Comparison of ENCODE assay signal across 8 mouse cellular contexts in the genomic region with DNA sequence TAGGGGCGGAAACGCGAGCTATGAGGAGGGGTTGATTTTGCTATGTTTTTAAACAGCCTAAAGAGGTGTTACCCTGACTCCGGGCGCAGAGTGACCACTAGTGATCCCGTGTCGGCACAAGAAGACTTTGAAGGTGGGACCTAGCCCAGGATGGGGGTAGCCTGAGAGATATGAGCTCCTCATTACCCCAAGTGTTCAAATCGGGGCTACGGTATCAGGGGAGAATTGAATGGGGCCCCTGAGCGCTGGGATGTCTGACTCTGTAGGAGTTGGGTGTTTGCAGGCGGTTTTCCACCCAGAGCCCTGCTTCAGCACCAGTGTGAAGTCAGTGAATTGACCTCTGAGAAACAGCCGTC. TPM values are rescaled to one million over a fixed set of nuclear protein-coding genes. Genes with fewer than 3 reads are reported as not detected.
DNase-seq lines count a peak whose midpoint lies in the region; ATAC-seq and TF ChIP-seq lines count a peak whose summit lies in the region.

No protein-coding gene starts in this region.

- DNase-seq in heart, adult 2 months, result no peak
- no peak for DNase-seq in heart, postnatal 25 days (ENCODE audit: low spot score)
- DNase-seq in thymus, postnatal 0 days (ENCODE audit: low spot score), result peak; percentile 6
- no peak for DNase-seq in thymus, postnatal 4 days
- DNase-seq in liver, embryonic 13.5 days, result no peak
- DNase-seq in urinary bladder, postnatal 10 days (ENCODE audit: low spot score), result no peak
- DNase-seq in urinary bladder, postnatal 14 days (ENCODE audit: low spot score), result no peak
- DNase-seq in Muller cell, postnatal 12 days (ENCODE audit: inconsistent ontology term), result no peak

- H3K27me3 ChIP-seq in heart, adult 2 months (ENCODE audit: control insufficient read depth, insufficient read depth, low read length), result no peaks in the 10 kb centered on the region
- H3K27me3 ChIP-seq in liver, embryonic 13.5 days, result no peaks in the 10 kb centered on the region

- H3K27ac ChIP-seq in heart, adult 2 months, result peak overlapping the region; percentile 75
- no peak overlapping the region for H3K27ac ChIP-seq in liver, embryonic 13.5 days

- H3K4me1 ChIP-seq in heart, adult 2 months (ENCODE audit: control insufficient read depth, insufficient read depth, low read length), result no peaks in the 10 kb centered on the region
- peaks cover 33% of the 10 kb centered on the region for H3K4me1 ChIP-seq in liver, embryonic 13.5 days (replicated peaks)

- H3K36me3 ChIP-seq in heart, adult 2 months (ENCODE audit: control insufficient read depth, insufficient read depth, low read length), result no peaks in the 10 kb centered on the region
- no peaks in the 10 kb centered on the region for H3K36me3 ChIP-seq in liver, embryonic 13.5 days

- peak overlapping the region; percentile 47 for H3K9ac ChIP-seq in heart, adult 2 months (ENCODE audit: low read depth, low read length)
- H3K9ac ChIP-seq in liver, embryonic 13.5 days, result peak overlapping the region; percentile 62

- WGBS in heart, adult 2 months, result 26% methylated on average over 12 of the region's 12 CpGs
- WGBS in liver, embryonic 13.5 days (ENCODE audit: insufficient replicate concordance), result 34% methylated on average over 12 of the region's 12 CpGs

- peak overlapping the region; percentile 91 for H3K4me3 ChIP-seq in heart, adult 2 months
- H3K4me3 ChIP-seq in liver, embryonic 13.5 days (replicated peaks), result peak overlapping the region; percentile 74

- peak overlapping the region; percentile 96 for H3K4me2 ChIP-seq in liver, embryonic 13.5 days

- TF ChIP-seq EP300 in heart, adult 2 months (IDR thresholded peaks at IDR 0.05; ENCODE audit: insufficient read depth, low read depth, low read length), result no peak

- intact Hi-C loops in heart, adult 2 months (cut with DNase I), result loop anchor here (1.0 to 2.0 kb wide), 3 partner anchors 25 to 52 kb away; a partner anchor contains a TSS
- intact Hi-C loops in heart, postnatal 25 days (cut with DNase I), result loop anchor here (1.0 to 5.0 kb wide), 3 partner anchors 49 to 159 kb away; no protein-coding TSS in a partner anchor

- no peak for TF ChIP-seq CTCF in heart, adult 2 months (IDR thresholded peaks at IDR 0.05)

- no peaks in the 10 kb centered on the region for H3K79me2 ChIP-seq in heart, adult 2 months (replicated peaks; ENCODE audit: control insufficient read depth, insufficient read depth, low read length)

- ATAC-seq in liver, embryonic 13.5 days (ENCODE audit: low read depth), result no peak

- H3K9me3 ChIP-seq in liver, embryonic 13.5 days (replicated peaks), result no peaks in the 10 kb centered on the region

- TF ChIP-seq POLR2A in heart, adult 2 months (IDR thresholded peaks at IDR 0.05; ENCODE audit: insufficient read depth, low read depth, low read length), result no peak

RNA-seq across cellular contexts. Expression of a gene that starts 11.1 kb away (rescaled TPM):
- 1 to 10 TPM; 6.7 to 7.3 TPM for total RNA-seq in heart, adult 2 months (2021)
- polyA plus RNA-seq in heart, adult 2 months (2012; rRNA removed), result 13.7 and 15.9 TPM in 2 replicates
- total RNA-seq in heart, postnatal 25 days (2021), result 1 to 10 TPM; 5.8 to 6.6 TPM
- 9.4 and 10.1 TPM in 2 replicates for polyA plus RNA-seq in thymus, postnatal 0 days (2015; fragmentation: Nextera tagmentation; extraction: Ambion mirVana)
- 1.3 and 1.7 TPM in 2 replicates for polyA plus RNA-seq in liver, embryonic 13.5 days (2015; fragmentation: Nextera tagmentation; extraction: Ambion mirVana)

RNA-seq across cellular contexts. Expression of a gene that starts 25.1 kb away (rescaled TPM):
- total RNA-seq in heart, adult 2 months (2021), result under 1 TPM; 0.34 to 0.60 TPM
- polyA plus RNA-seq in heart, adult 2 months (2012; rRNA removed), result 1.4 and 1.5 TPM in 2 replicates
- 1 to 10 TPM; 1.2 to 1.5 TPM for total RNA-seq in heart, postnatal 25 days (2021)
- 9.8 and 12.2 TPM in 2 replicates for polyA plus RNA-seq in thymus, postnatal 0 days (2015; fragmentation: Nextera tagmentation; extraction: Ambion mirVana)
- polyA plus RNA-seq in liver, embryonic 13.5 days (2015; fragmentation: Nextera tagmentation; extraction: Ambion mirVana), result 0.57 and 0.74 TPM in 2 replicates

RNA-seq across cellular contexts. Expression of a gene that starts 26.2 kb away (rescaled TPM):
- total RNA-seq in heart, adult 2 months (2021), result 10 to 100 TPM in 1 of 2 experiments, 1 to 10 TPM in 1; 9.2 to 12.0 TPM
- 36.9 and 48.1 TPM in 2 replicates for polyA plus RNA-seq in heart, adult 2 months (2012; rRNA removed)
- total RNA-seq in heart, postnatal 25 days (2021), result 10 to 100 TPM in 1 of 2 experiments, 1 to 10 TPM in 1; 9.7 to 11.1 TPM
- polyA plus RNA-seq in thymus, postnatal 0 days (2015; fragmentation: Nextera tagmentation; extraction: Ambion mirVana), result 41.2 and 44.3 TPM in 2 replicates
- 8.3 and 12.3 TPM in 2 replicates for polyA plus RNA-seq in liver, embryonic 13.5 days (2015; fragmentation: Nextera tagmentation; extraction: Ambion mirVana)

RNA-seq across cellular contexts. Expression of a gene that starts 43.7 kb away (rescaled TPM):
- total RNA-seq in heart, adult 2 months (2021), result not detected
- polyA plus RNA-seq in heart, adult 2 months (2012; rRNA removed), result 15.3 TPM in 1 of 2 replicates, not detected in the other
- not detected for total RNA-seq in heart, postnatal 25 days (2021)
- polyA plus RNA-seq in thymus, postnatal 0 days (2015; fragmentation: Nextera tagmentation; extraction: Ambion mirVana), result not detected in 2 replicates
- polyA plus RNA-seq in liver, embryonic 13.5 days (2015; fragmentation: Nextera tagmentation; extraction: Ambion mirVana), result not detected in 2 replicates

RNA-seq across cellular contexts. Expression of a gene that starts 43.8 kb away (rescaled TPM):
- 1 to 10 TPM in 1 of 2 experiments, under 1 TPM in 1; 0.55 to 1.0 TPM for total RNA-seq in heart, adult 2 months (2021)
- polyA plus RNA-seq in heart, adult 2 months (2012; rRNA removed), result 2.8 and 5.4 TPM in 2 replicates
- 1 to 10 TPM in 1 of 2 experiments, under 1 TPM in 1; 0.94 to 2.0 TPM for total RNA-seq in heart, postnatal 25 days (2021)
- 2.1 and 2.5 TPM in 2 replicates for polyA plus RNA-seq in thymus, postnatal 0 days (2015; fragmentation: Nextera tagmentation; extraction: Ambion mirVana)
- polyA plus RNA-seq in liver, embryonic 13.5 days (2015; fragmentation: Nextera tagmentation; extraction: Ambion mirVana), result 0.35 and 0.46 TPM in 2 replicates
